Mouse (Mus musculus) layer of hippocampus, adult 2 months (tissue): ENCODE measurements at regions not wholly inside any gene's neighbourhood (a gene's known extent, or its start where the extent isn't known, plus 50 kb on each side); places are given as distances from the start of the nearest gene placed in this dataset.

ENCODE experiments used
- DNase-seq, 2 experiments: peaks; one replicate each; pipeline ENCODE4 v3.0.0; 2022; ENCODE audit warnings: low spot score in 2 of 2
- H3K27ac ChIP-seq: fragments of 200-600 bp; 2 replicates; pipeline ENCODE4 v1.8.1; 2022
- H3K4me3 ChIP-seq: fragments of 200-600 bp; 2 replicates; pipeline ENCODE4 v1.8.1; 2022; ENCODE audit warnings: mild to moderate bottlenecking
- CTCF ChIP-seq: fragments of 200-600 bp; conservative IDR thresholded peaks from 2 replicates; pipeline ENCODE4 v1.8.1; 2022; ENCODE audit warnings: antibody characterized with exemption, mild to moderate bottlenecking, moderate library complexity

GRCm38 (mm10) chr8:8084652-8085051 lies 576.4 kb downstream of the Efnb2 start:
- Histone ChIP-seq H3K4me3 (no peak overlapping the region), H3K27ac (no peak overlapping the region)
- TF ChIP-seq CTCF = no peak
- peak in 1 of 2 experiments; percentile 29 for DNase-seq

- no peak for DNase-seq
- TF ChIP-seq CTCF = no peak
- Histone ChIP-seq H3K27ac (no peak overlapping the region), H3K4me3 (no peak overlapping the region)
Measured at GRCm38 (mm10) chr8:8064074-8064473, 597.0 kb downstream of the Efnb2 start.

GRCm38 (mm10) chr8:8054224-8054916 lies 606.7 kb downstream of the Efnb2 start:
- no peak overlapping the region for H3K27ac ChIP-seq

DNA sequence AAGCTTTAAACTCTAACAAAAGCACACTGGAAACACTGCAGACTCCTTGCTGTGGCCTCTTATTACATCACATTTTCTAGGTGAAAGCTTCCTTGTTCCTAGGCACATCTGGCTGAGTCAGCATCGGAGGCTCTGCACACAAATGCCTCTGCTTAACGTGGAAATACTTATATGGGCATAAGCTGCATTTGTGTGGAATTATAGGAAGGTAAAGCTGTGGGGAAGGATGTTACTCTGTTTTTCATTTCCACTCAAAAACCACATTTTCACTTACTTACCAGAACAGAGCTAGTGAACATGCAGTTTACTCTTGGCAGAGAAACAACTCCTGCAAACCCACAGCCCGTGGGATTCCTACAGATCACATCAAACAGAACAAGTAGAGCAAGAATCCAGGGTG lies 609.9 kb downstream of the Efnb2 start:
- Histone ChIP-seq H3K27ac (no peak overlapping the region), H3K4me3 (no peak overlapping the region)
- no peak for TF ChIP-seq CTCF

More at GRCm38 (mm10) chr8:8054224-8054916, 606.7 kb downstream of the Efnb2 start:
- no peak for TF ChIP-seq CTCF
- no peak overlapping the region for H3K4me3 ChIP-seq
- DNase-seq = no peak

GRCm38 (mm10) chr8:8050778-8051177 lies 610.3 kb downstream of the Efnb2 start:
- no peak for TF ChIP-seq CTCF
- Histone ChIP-seq H3K27ac (no peak overlapping the region), H3K4me3 (no peak overlapping the region)
- no peak for DNase-seq

More for the DNA sequence above, 609.9 kb downstream of the Efnb2 start:
- DNase-seq = no peak

DNA sequence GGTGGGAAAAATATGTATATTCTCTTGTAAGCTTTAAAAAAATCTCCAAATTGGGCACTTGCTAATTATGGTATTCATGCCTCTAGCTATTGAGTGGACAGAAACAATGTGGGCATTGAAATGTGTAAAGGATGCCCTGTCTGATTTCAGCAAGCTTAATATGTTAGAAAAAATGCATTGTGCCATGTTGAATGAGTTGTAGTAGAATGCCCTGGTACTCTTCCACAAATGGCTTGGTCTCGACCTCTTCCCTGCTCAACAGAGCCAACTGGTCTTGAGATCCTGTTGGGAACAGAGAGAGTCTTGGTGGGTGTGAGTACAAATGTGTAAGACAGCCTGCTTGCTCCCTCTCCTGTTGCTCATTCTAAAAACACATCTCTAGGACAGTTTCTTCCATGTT lies 616.1 kb downstream of the Efnb2 start:
- no peak overlapping the region for H3K27ac ChIP-seq
- TF ChIP-seq CTCF = no peak
- H3K4me3 ChIP-seq = no peak overlapping the region
- DNase-seq = no peak

- TF ChIP-seq CTCF = no peak
- H3K27ac ChIP-seq = no peak overlapping the region
- DNase-seq = no peak
Measured at GRCm38 (mm10) chr8:8044296-8044695, 616.7 kb downstream of the Efnb2 start.

GRCm38 (mm10) chr8:8037929-8038328 lies 623.1 kb downstream of the Efnb2 start:
- Histone ChIP-seq H3K27ac (no peak overlapping the region), H3K4me3 (no peak overlapping the region)
- TF ChIP-seq CTCF = no peak
- DNase-seq = no peak

More at GRCm38 (mm10) chr8:8044296-8044695, 616.7 kb downstream of the Efnb2 start:
- H3K4me3 ChIP-seq = no peak overlapping the region

DNA sequence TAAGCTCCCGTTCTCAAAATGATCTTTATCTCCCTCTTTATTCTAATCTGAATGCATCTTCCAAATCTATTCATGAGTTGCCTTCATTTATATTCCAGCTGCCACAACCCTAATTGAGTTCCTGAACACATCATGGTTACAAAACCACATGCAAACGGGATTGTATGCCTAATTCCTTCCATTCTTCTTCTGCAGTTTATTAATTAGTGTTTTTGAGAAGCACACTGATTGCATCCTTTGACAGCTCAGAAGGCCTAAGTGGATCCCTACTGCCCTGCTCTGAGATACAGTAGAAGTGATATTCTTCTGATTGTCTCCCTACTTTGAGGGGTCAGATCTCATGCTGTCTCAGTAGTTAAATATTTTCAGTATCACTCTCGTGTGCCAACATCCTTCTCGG lies 649.9 kb downstream of the Efnb2 start:
- no peak overlapping the region for H3K4me3 ChIP-seq
- H3K27ac ChIP-seq = no peak overlapping the region
- no peak for DNase-seq
- no peak for TF ChIP-seq CTCF

DNA sequence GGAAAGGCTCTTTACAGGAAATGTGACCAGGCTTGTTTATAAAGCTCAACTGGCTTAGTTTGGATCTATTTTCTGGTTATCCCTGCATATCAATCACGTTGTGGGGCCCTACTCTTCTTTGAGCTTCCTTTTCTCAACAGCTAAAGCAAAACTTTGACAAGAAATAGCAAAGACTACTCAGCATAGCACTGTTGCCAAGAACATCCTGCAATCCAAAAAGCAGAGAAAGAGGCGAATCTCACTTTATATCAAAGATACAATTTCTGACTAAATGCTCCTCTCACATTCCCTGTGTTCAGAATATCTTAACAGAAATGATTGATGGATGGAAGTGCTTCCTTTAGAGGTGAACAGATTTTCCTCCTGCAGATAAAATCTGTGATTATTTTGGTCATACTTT lies 666.1 kb downstream of the Efnb2 start:
- Histone ChIP-seq H3K4me3 (no peak overlapping the region), H3K27ac (peak overlapping the region; percentile 19; the same call in 1 of the 2 replicates)
- no peak for TF ChIP-seq CTCF
- DNase-seq = peak in 1 of 2 experiments; percentile 23

GRCm38 (mm10) chr8:7988820-7989219 lies 672.2 kb downstream of the Efnb2 start:
- H3K27ac ChIP-seq = no peak overlapping the region
- no peak overlapping the region for H3K4me3 ChIP-seq
- no peak for DNase-seq
- TF ChIP-seq CTCF = no peak

DNA sequence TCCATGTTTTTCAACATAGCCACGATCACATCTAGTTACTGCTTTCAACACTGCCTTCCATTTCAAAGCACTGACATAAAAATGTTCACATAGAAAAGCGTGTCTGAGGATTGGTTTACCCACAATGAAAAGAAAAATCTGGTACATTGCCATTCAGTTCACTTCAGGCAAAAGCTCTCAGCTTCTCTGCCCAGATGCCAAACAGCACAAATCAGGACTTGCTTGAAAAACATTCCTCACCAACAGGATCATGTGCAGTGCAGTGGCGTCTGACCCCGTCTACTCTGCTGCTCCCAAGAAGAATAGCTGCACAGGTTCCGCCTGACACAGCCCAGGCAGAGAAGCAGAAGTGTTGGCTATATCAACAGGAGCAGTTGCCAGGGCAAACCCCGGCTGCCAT lies 684.0 kb downstream of the Efnb2 start:
- Histone ChIP-seq H3K27ac (no peak overlapping the region), H3K4me3 (no peak overlapping the region)
- no peak for DNase-seq
- TF ChIP-seq CTCF = no peak

GRCm38 (mm10) chr8:7973791-7974190 lies 687.3 kb downstream of the Efnb2 start:
- DNase-seq = no peak

GRCm38 (mm10) chr8:7964276-7964675 lies 696.8 kb downstream of the Efnb2 start:
- DNase-seq = no peak
- Histone ChIP-seq H3K4me3 (no peak overlapping the region), H3K27ac (no peak overlapping the region)
- no peak for TF ChIP-seq CTCF

More at GRCm38 (mm10) chr8:7973791-7974190, 687.3 kb downstream of the Efnb2 start:
- Histone ChIP-seq H3K4me3 (no peak overlapping the region), H3K27ac (no peak overlapping the region)
- no peak for TF ChIP-seq CTCF
